Mouse (Mus musculus): ENCODE data around the gene Lce3c. TPM values are rescaled to one million over a fixed set of nuclear protein-coding genes. Genes with fewer than 3 reads are reported as not detected.

Lce3c gene
- not detected for polyA plus RNA-seq (2017; shearing (Covaris generic))

GRCm38 (mm10) chr3:92944186-92944585, at the start of gene Lce3c:
TSS of gene Lce3c (plus strand) at chr3:92944486.

GRCm38 (mm10) chr3:92926130-92926529, 18.2 kb upstream of the Lce3c start, which contains the start of gene Lce3a:
TSS of gene Lce3a (minus strand) at chr3:92926230.

GRCm38 (mm10) chr3:92932679-92933078, 11.6 kb upstream of the Lce3c start, which contains the start of gene Lce3b:
TSS of gene Lce3b (plus strand) at chr3:92932979.

GRCm38 (mm10) chr3:92957090-92957489, 12.8 kb downstream of the Lce3c start, which contains the start of gene Lce3d:
TSS of gene Lce3d (plus strand) at chr3:92957390.

GRCm38 (mm10) chr3:92966761-92967160, 22.5 kb downstream of the Lce3c start, which contains the start of gene Lce3e:
TSS of gene Lce3e (plus strand) at chr3:92967061.

GRCm38 (mm10) chr3:92991926-92992325, 47.6 kb downstream of the Lce3c start, which contains the start of gene Lce3f:
TSS of gene Lce3f (plus strand) at chr3:92992226.

Other genes with a start within 250 kb of the Lce3c start
- not detected for gene Lce1e, start 235.4 kb upstream of the Lce3c start, polyA plus RNA-seq (2017; shearing (Covaris generic))
- gene Lce1f, start 224.1 kb upstream of the Lce3c start, polyA plus RNA-seq (2017; shearing (Covaris generic)), result not detected
- not detected for gene Gm38119, start 205.4 kb upstream of the Lce3c start, polyA plus RNA-seq (2017; shearing (Covaris generic))
- gene Lce1g, start 192.1 kb upstream of the Lce3c start, polyA plus RNA-seq (2017; shearing (Covaris generic)), result not detected
- not detected for gene Lce1h, start 179.4 kb upstream of the Lce3c start, polyA plus RNA-seq (2017; shearing (Covaris generic))
- not detected for gene Lce1i, start 165.6 kb upstream of the Lce3c start, polyA plus RNA-seq (2017; shearing (Covaris generic))
- not detected for gene Lce1j, start 154.0 kb upstream of the Lce3c start, polyA plus RNA-seq (2017; shearing (Covaris generic))
- gene Lce1k, start 136.6 kb upstream of the Lce3c start, polyA plus RNA-seq (2017; shearing (Covaris generic)), result not detected
- gene Kprp, start 117.2 kb upstream of the Lce3c start, polyA plus RNA-seq (2017; shearing (Covaris generic)), result not detected
- gene Lce1l, start 93.2 kb upstream of the Lce3c start, polyA plus RNA-seq (2017; shearing (Covaris generic)), result not detected
- not detected for gene 2310050C09Rik, start 74.3 kb upstream of the Lce3c start, polyA plus RNA-seq (2017; shearing (Covaris generic))
- not detected for gene Lce3a, start 18.3 kb upstream of the Lce3c start, polyA plus RNA-seq (2017; shearing (Covaris generic))
- not detected for gene Lce3b, start 11.5 kb upstream of the Lce3c start, polyA plus RNA-seq (2017; shearing (Covaris generic))
- gene Lce3d, start 12.9 kb downstream of the Lce3c start, polyA plus RNA-seq (2017; shearing (Covaris generic)), result not detected
- gene Lce3e, start 22.6 kb downstream of the Lce3c start, polyA plus RNA-seq (2017; shearing (Covaris generic)), result not detected
- gene Lce3f, start 47.7 kb downstream of the Lce3c start, polyA plus RNA-seq (2017; shearing (Covaris generic)), result not detected
- not detected for gene Crct1, start 71.2 kb downstream of the Lce3c start, polyA plus RNA-seq (2017; shearing (Covaris generic))
- gene Lce1m, start 74.6 kb downstream of the Lce3c start, polyA plus RNA-seq (2017; shearing (Covaris generic)), result not detected
- gene Gm4858, start 124.3 kb downstream of the Lce3c start, polyA plus RNA-seq (2017; shearing (Covaris generic)), result 0.28 TPM
- gene Crnn, start 200.3 kb downstream of the Lce3c start, polyA plus RNA-seq (2017; shearing (Covaris generic)), result not detected